Mouse (Mus musculus) bone marrow macrophage, adult 2 months (primary cell): ENCODE data around the gene Asb5.

Source experiments
- CTCF ChIP-seq: IDR thresholded peaks from 2 replicates; pipeline ENCODE4 v1.5.1; 2012; ENCODE audit warnings: low read depth, mild to moderate bottlenecking, low read length, moderate library complexity
- POLR2A ChIP-seq: IDR thresholded peaks from 2 replicates; pipeline ENCODE4 v1.6.1; 2012; ENCODE audit warnings: mild to moderate bottlenecking, low read depth, low read length, borderline replicate concordance

- no peak for TF ChIP-seq CTCF
- TF ChIP-seq POLR2A = no peak
Measured at GRCm38 (mm10) chr8:54528571-54528970, 809 bp upstream of the Asb5 start.
